Mouse (Mus musculus) small intestine, adult 2 months (tissue): ENCODE measurements around the gene Pdzk1. TPM values are rescaled to one million over a fixed set of nuclear protein-coding genes. Genes with fewer than 3 reads are reported as not detected.

Experiments used
- H3K27ac ChIP-seq: fragments of 200-500 bp; 2 replicates; pipeline ENCODE4 v1.5.1; 2012; ENCODE audit warnings: low read depth, low read length, control low read depth, inconsistent platforms; ENCODE audit not compliant: insufficient read depth
- H3K27me3 ChIP-seq: fragments of 200-500 bp; 2 replicates; pipeline ENCODE4 v1.6.1; 2012; ENCODE audit warnings: mild to moderate bottlenecking, moderate library complexity, low read length, inconsistent platforms; ENCODE audit not compliant: control insufficient read depth, insufficient read depth
- H3K36me3 ChIP-seq: fragments of 200-500 bp; 2 replicates; pipeline ENCODE4 v1.6.1; 2012; ENCODE audit warnings: mild to moderate bottlenecking, low read length, control low read depth, inconsistent platforms; ENCODE audit not compliant: control insufficient read depth, insufficient read depth
- H3K4me1 ChIP-seq: fragments of 200-500 bp; 2 replicates; pipeline ENCODE4 v1.6.1; 2012; ENCODE audit warnings: low read length, inconsistent platforms, mixed read lengths; ENCODE audit not compliant: control insufficient read depth, insufficient read depth, insufficient read length
- H3K4me3 ChIP-seq: fragments of 200-500 bp; 2 replicates; pipeline ENCODE4 v1.5.1; 2012; ENCODE audit warnings: low read depth, mild to moderate bottlenecking, control low read depth, inconsistent platforms, low read length, moderate library complexity
- CTCF ChIP-seq: fragments of 200-500 bp; IDR thresholded peaks from 2 replicates; pipeline ENCODE4 v1.5.1; 2012; ENCODE audit warnings: low read depth, mild to moderate bottlenecking, control low read depth, inconsistent platforms, low read length, moderate library complexity, mixed read lengths; ENCODE audit not compliant: insufficient replicate concordance, insufficient read length; ENCODE audit errors: extremely low read depth
- POLR2A ChIP-seq: fragments of 200-500 bp; IDR thresholded peaks from 2 replicates; pipeline ENCODE4 v1.6.1; 2012; ENCODE audit warnings: low read depth, mild to moderate bottlenecking, control low read depth, inconsistent platforms, low read length, moderate library complexity
- WGBS: fragments of 180-500 bp; shearing (Covaris S2); methylation state at CpG from one replicate; pipeline ENCODE4 v1.1.7; 2018; 5-methylcytosine and 5-hydroxymethylcytosine counted together
- polyA plus RNA-seq: library from polyadenylated mRNA; depleted of rRNA; stranded (reverse); fragments of >200 nt; gene quantifications from 2 replicates; pipeline ENCODE4 v1.2.3, GENCODE M21; 2012

Pdzk1 gene
- polyA plus RNA-seq, 1 experiment: 58.3 TPM

DNA sequence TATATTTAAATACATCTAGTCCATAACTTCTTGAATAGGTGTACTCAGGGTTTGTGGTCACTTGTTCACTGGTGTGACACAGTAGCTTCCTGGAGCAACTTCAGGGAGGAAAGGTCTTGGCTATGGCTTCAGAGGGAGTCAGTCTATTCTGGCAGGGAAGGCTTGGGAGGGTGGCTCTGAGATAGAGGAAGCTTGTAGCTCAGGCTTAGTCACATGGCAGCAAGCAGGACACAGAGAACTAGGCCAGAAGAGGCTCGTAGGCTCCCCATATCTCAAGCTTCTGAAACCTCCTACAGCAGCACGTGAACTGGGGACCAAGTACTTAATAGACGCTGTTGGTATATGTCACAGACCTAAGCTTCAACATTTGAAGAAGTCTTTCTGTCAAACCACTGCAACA lies 17.9 kb upstream of the Pdzk1 start:
- peaks cover 10% of the 10 kb centered on the region; the same call in 1 of the 2 replicates for H3K4me1 ChIP-seq
- H3K36me3 ChIP-seq: 0 out of 2 replicates have a peak, but pooled peaks cover 2% of the 10 kb centered on the region
- no peak for TF ChIP-seq CTCF
- no peak for TF ChIP-seq POLR2A
- no peak overlapping the region for H3K4me3 ChIP-seq
- no peaks in the 10 kb centered on the region for H3K27me3 ChIP-seq
- WGBS: 90% methylated on average over 3 of the region's 3 CpGs
- no peak overlapping the region for H3K27ac ChIP-seq

DNA sequence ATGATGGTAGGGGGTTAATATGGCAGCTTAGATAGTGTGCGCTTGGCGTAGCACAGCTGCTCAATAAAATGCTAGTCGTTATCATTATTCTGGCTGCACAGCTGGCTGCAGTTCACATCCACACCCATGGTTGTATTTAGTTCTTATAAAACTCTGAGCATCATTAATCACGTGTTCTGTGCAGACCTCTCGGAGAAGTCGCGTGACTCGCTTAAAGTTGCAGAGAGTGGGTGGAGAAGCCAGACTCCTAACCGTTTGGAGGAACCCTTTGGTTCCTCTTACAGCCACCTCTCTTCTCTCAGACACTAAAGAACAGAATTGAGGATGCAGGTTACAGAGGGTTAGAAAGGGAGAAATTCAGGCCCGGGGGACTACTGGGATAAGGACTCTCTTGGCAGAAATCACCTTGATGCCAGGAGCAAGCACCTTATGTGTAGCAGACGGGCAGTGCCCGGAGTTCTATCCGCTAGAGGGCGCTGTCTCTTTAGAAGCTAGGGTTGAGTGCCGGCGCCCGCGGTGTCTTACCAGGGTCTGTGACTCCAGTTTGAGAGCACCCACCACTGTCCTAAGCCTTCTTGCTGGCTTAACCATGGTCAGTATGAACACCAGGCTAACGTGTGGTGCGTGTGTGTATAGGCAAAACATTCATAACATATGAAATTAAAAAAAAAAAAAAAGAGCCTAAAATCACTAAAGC lies 16.5 kb upstream of the Pdzk1 start:
- 15% methylated on average over 20 of the region's 20 CpGs for WGBS
- Histone ChIP-seq H3K4me3 (peak overlapping the region; percentile 48), H3K4me1 (peaks cover 10% of the 10 kb centered on the region; the same call in 1 of the 2 replicates), H3K27ac (no peak overlapping the region), H3K27me3 (no peaks in the 10 kb centered on the region), H3K36me3 (no peaks in the 10 kb centered on the region)
- peak; percentile 88; the same call in 1 of the 2 replicates for TF ChIP-seq CTCF
- TF ChIP-seq POLR2A: no peak

DNA sequence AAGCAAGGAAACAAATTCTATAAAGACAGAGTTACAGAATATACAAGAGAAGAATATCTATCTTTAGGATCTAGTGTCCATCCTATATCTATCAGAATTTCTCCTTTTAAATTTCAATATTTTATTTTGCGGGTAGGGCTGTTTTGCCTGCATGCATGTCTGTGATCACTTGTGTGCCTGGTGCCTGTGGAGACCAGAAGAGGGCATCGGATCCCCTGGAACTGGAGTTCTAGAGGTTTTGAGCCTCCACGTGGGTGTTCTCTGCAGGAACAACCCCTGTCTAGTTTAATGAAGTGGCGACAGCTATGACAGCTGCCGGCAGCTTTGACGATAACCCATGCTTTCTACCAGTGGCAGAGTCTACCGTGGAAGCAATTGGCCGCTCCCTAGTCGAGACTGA lies 16.0 kb upstream of the Pdzk1 start:
- Histone ChIP-seq H3K27me3 (no peaks in the 10 kb centered on the region), H3K4me3 (peak overlapping the region; percentile 42), H3K27ac (peak overlapping the region; percentile 69), H3K4me1 (peaks cover 10% of the 10 kb centered on the region; the same call in 1 of the 2 replicates), H3K36me3 (no peaks in the 10 kb centered on the region)
- 5% methylated on average over 9 of the region's 9 CpGs for WGBS
- TF ChIP-seq CTCF (peak; percentile 26; the same call in 1 of the 2 replicates), POLR2A (no peak)

DNA sequence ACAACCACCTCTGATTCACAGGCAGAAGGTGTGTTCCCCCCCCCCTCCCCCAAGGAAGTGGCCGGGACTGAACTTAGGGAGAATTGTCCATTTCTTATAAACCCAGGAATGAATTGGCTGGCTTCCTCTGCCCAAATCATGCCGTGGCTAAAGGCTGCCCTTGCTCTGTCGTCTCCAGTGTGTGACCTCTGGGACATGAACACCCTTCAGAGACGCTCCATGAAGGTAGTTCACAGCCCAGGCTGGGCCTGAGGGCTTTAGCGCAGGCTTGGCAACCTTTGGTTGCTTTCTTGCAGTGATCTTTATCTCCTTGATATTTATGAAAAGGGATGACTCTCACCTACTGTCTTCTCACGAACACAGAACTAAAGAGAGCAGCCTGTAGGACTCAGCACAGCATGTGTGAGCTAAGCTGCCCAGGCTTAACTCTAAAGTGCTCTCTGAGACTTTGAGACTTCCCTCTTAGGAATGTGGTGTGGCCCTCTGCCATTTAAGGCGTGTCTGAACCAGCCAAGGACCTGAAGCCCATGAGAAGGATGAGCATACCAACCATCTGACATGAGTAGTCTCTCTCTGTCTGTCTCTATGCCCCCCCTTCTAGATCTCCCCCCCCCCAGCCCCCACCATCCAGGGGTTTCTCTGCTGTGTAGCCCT lies 15.4 kb upstream of the Pdzk1 start:
- H3K36me3 ChIP-seq: no peaks in the 10 kb centered on the region
- peak overlapping the region; percentile 42 for H3K4me3 ChIP-seq
- H3K27me3 ChIP-seq: no peaks in the 10 kb centered on the region
- peaks cover 10% of the 10 kb centered on the region; the same call in 1 of the 2 replicates for H3K4me1 ChIP-seq
- peak overlapping the region; percentile 69 for H3K27ac ChIP-seq
- TF ChIP-seq POLR2A (no peak), CTCF (no peak)
- 27% methylated on average over 7 of the region's 7 CpGs for WGBS

DNA sequence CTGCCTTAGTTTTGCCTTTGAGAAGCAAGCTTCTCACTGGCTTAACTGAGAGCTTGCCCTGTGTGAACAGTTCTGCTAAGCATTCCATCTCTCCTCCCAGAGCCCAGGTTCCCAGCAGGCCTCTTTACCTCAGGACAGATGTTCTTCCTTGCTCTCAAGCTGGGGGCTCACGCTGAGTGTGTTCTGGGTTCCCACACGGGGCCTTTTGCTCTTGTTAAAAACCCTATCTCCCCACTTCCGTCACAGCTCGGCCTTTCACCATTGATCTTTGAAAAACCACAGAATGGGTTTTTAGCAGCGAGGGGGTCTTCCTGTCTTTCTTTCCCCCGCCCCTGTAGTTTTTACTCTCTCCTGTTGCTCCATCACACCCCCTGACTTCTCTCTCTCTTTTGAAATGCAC lies 14.7 kb upstream of the Pdzk1 start:
- H3K27ac ChIP-seq: peak overlapping the region; percentile 47; the same call in 1 of the 2 replicates

DNA sequence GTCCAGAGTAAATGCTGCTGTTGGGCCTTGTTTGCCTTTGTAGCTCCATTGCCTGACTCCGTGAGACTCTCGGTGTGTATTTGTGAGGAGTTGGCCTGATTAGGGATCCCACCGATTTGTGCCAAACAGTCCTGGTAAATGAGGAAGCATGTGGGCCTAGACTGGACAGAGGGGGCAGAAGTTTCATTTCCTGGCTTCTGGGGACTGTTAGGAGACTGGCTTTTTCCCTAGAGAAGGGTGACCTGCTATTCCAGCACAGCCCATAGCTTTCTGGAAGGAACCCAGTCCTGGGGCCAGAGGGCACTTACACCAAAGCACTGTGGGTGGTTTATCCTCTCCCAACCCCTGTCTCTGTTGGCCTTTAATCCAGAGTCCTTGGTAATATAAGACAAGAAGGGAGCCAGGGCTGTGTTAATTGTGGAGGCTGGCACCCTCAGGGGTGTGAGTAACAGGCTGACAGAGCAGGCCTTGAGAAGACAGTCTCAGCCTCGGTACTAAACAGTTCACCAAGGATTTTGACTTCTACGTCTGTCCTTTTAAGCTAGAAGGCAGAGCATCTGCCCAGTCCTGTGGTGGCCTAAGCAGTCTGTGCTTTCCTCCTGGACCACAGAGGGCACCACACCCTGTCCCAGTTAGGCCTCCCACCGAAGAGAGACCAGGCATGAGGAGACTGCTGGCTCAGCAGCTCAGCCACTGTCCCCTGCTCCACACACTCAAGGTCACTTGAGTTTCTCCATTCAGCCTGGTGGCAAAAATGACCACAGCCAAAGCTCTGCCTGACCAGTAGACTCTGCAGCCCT lies 8.8 kb upstream of the Pdzk1 start:
- WGBS: 64% methylated on average over 6 of the region's 6 CpGs
- peak overlapping the region; percentile 79 for H3K27ac ChIP-seq
- H3K4me1 ChIP-seq: peaks cover 25% of the 10 kb centered on the region
- H3K4me3 ChIP-seq: no peak overlapping the region
- TF ChIP-seq CTCF: no peak
- no peak for TF ChIP-seq POLR2A
- no peaks in the 10 kb centered on the region for H3K27me3 ChIP-seq
- H3K36me3 ChIP-seq: no peaks in the 10 kb centered on the region

More for the DNA sequence above, 14.7 kb upstream of the Pdzk1 start:
- WGBS: 77% methylated on average over 6 of the region's 6 CpGs
- Histone ChIP-seq H3K36me3 (no peaks in the 10 kb centered on the region), H3K27me3 (no peaks in the 10 kb centered on the region), H3K4me1 (peaks cover 12% of the 10 kb centered on the region; the same call in 1 of the 2 replicates), H3K4me3 (peak overlapping the region; percentile 9; the same call in 1 of the 2 replicates)
- no peak for TF ChIP-seq CTCF
